Mouse (Mus musculus) splenic B cell, adult 2 months (primary cell): ENCODE results near the gene Fkbp7.
"Not testable (repeated sequence)": the region's sequence is repeated elsewhere in the genome, so short reads cannot be mapped to it uniquely, and the experiment has no call there.

Experiments used
- DNase-seq: peaks from one replicate; pipeline ENCODE4 v3.0.0-alpha.2; 2011; ENCODE audit warnings: low read depth, low spot score
- H3K27me3 ChIP-seq: 2 replicates; pipeline ENCODE4 v1.6.1; 2012; ENCODE audit warnings: mild to moderate bottlenecking, low read length, moderate library complexity, mixed read lengths; ENCODE audit not compliant: control insufficient read depth, poor library complexity, insufficient read depth, severe bottlenecking
- H3K36me3 ChIP-seq: 2 replicates; pipeline ENCODE4 v1.6.1; 2012; ENCODE audit warnings: mild to moderate bottlenecking, low read length, moderate library complexity, mixed read lengths; ENCODE audit not compliant: control insufficient read depth, poor library complexity, insufficient read depth, severe bottlenecking

The Fkbp7 gene

GRCm38 (mm10) chr2:76647883-76648570, 24.9 kb downstream of the Fkbp7 start, which contains the start of the genes Prkra and Pjvk:
Prkra (minus strand) TSS chr2:76648015.
Pjvk (plus strand) TSS chr2:76648476.
- no peaks in the 10 kb centered on the region for H3K36me3 ChIP-seq
- no peaks in the 10 kb centered on the region for H3K27me3 ChIP-seq
- DNase-seq: peak; percentile 81

DNA sequence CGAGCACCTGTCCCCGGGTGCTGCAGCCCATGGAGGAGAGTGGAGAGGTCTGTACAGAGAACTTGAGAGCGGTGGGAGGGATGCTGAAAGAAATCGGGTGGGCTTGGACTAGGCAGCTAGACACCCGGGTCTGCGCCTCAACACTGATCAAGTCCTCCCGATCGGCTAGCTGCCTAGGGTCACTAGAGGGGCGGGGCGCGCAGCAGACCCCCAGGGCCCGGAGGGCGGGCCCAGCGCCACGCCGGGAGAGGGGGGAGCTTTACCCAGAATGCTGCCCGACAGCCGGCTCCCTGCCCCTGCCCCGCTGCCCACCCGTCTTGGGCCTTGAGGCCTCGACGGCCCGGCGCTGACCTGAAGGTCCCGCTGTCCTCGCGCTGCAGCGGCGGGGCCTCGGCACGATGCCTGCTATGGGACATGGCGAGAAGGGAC, 25.5 kb downstream of the Fkbp7 start:
- DNase-seq: peak; percentile 18
- no peaks in the 10 kb centered on the region for H3K27me3 ChIP-seq
- H3K36me3 ChIP-seq: no peaks in the 10 kb centered on the region

DNA sequence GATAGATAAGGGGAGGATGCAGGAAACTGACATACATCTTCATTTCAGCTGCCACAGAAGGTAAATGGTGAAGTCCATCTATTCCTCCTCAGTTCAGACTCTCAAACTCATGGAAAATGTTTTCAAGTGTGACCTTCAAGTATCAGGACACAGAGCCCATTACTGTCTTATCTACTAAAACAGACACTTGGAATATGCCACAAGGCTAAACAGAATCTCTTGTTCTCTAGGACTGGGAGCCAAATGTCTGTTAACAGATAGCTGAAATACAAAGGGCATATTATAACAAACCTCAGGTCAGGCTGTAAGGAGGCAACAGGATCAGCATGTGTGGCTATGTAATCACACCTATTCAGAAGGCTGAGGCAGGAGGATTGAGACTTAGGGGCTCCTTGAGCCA, 29.1 kb downstream of the Fkbp7 start:
- no peak for DNase-seq
- H3K36me3 ChIP-seq: no peaks in the 10 kb centered on the region
- no peaks in the 10 kb centered on the region for H3K27me3 ChIP-seq

- H3K36me3 ChIP-seq: no peaks in the 10 kb centered on the region
These were observed 33.3 kb downstream of the Fkbp7 start for GRCm38 (mm10) chr2:76639637-76640036.

GRCm38 (mm10) chr2:76631600-76631999, 41.3 kb downstream of the Fkbp7 start:
- no peak for DNase-seq
- Histone ChIP-seq H3K27me3 (no peaks in the 10 kb centered on the region), H3K36me3 (no peaks in the 10 kb centered on the region)

More at GRCm38 (mm10) chr2:76639637-76640036, 33.3 kb downstream of the Fkbp7 start:
- DNase-seq: no peak
- H3K27me3 ChIP-seq: no peaks in the 10 kb centered on the region

- Histone ChIP-seq H3K27me3 (no peaks in the 10 kb centered on the region), H3K36me3 (no peaks in the 10 kb centered on the region)
- DNase-seq: no peak
These were observed 42.6 kb downstream of the Fkbp7 start for GRCm38 (mm10) chr2:76630293-76630692.

DNA sequence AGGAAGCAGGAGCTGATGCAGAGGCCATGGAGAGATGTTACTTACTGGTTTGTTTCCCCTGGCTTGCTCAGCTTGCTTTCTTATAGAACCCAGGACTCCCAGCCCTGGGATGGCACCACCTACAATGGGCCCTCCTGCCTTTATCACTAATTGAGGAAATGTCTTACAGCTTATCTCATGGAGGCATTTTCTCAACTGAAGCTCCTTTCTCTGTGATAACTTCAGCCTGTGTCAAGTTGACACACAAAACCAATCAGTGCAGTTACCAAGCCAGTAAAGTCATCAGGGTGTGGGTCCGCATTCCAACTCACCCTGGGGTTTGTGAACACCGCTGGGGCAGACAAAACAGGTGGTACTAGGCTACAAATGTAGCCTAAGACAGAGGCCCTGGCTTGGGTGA, 50.6 kb downstream of the Fkbp7 start:
- H3K36me3 ChIP-seq, DNase-seq, H3K27me3 ChIP-seq: not testable (repeated sequence)

DNA sequence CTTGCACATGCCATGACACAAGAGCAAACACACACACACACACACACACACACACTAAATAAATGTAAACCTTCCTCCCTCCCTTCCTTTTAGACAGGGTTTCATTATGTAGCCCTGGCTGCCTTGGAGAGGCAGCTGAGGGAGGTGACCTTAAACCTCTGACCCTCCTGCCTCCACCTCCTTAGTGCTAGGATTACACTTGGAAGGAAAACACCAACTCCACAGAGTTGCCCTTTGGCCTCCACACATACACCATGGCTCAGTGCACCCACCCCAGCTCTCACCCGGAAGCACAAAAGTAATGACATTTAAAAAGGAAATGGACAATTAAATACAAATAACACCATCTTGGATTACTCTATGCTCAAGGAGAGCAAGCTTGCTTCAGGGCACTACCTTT, 51.2 kb downstream of the Fkbp7 start:
- Histone ChIP-seq H3K27me3 (no peaks in the 10 kb centered on the region), H3K36me3 (no peaks in the 10 kb centered on the region)
- no peak for DNase-seq

GRCm38 (mm10) chr2:76620188-76620587, 52.7 kb downstream of the Fkbp7 start:
- Histone ChIP-seq H3K27me3 (no peaks in the 10 kb centered on the region), H3K36me3 (no peaks in the 10 kb centered on the region)
- DNase-seq: no peak

GRCm38 (mm10) chr2:76618078-76618477, 54.8 kb downstream of the Fkbp7 start:
- Histone ChIP-seq H3K27me3 (no peaks in the 10 kb centered on the region), H3K36me3 (no peaks in the 10 kb centered on the region)
- DNase-seq: peak; percentile 32
